9 mouse cellular contexts compared by ENCODE assay signal in the genomic region with DNA sequence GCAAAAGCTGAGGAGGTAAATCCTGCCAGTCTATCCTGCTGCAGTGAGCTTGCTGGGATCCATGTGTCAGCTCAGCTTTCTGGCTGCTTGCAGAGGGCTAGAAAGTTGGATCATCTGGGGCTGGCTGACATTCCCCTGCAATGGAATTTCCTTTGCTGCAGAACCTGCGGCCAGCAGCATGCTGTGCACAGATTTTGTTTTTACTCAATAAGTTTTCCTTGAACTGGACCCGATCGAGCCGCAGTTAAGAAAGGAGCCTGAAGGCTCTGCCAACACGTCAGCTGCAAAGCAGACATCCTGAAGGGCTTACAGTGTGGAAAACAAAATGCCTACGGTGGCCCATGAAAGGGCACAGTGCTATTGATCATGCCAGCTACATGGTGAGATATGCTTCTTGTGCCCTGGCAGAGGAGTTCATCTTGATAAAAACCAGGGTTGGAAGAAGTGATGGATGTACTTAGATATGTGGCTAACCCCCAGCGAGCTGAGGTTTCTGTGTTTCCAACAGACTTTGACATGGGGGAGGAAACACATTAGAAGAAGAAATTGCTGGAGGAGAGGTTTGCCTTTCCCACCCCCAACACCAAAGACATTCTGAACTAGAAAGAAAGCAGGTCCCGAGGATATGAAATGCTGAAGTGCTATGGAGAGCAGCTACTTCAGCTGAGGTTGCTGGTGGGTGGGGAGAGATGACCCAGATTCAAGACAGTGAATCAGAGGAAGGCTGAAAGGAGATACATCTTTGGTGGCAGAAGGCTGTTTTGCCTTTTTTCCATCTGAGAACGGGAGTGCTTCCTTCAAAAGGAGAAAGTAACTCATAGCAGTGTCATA.
DNase-seq lines count a peak whose midpoint lies in the region; ATAC-seq and TF ChIP-seq lines count a peak whose summit lies in the region.
"Had no signal": no experiment of that assay in that cellular context is flagged by ENCODE, and none has a peak within 500 bp of the region (broad histone marks: within the 10 kb centered on the region; RNA-seq: fewer than 3 reads in every experiment).

No protein-coding gene starts in this region.

- TF ChIP-seq CTCF in intestine, postnatal 0 days (IDR thresholded peaks at IDR 0.05; ENCODE audit: low read depth), result no peak

- 21% methylated on average over 9 of the region's 9 CpGs for WGBS in intestine, embryonic 14.5 days
- 54% methylated on average over 9 of the region's 9 CpGs for WGBS in intestine, postnatal 0 days
- 18% methylated on average over 9 of the region's 9 CpGs for WGBS in limb, embryonic 15.5 days

- H3K4me1 ChIP-seq in intestine, embryonic 14.5 days (replicated peaks; ENCODE audit: control insufficient read depth, insufficient read depth, low read length), result peaks cover 12% of the 10 kb centered on the region
- H3K4me1 ChIP-seq in intestine, postnatal 0 days (replicated peaks; ENCODE audit: control insufficient read depth, insufficient read depth, low read length), result no peaks in the 10 kb centered on the region
- peaks cover 24% of the 10 kb centered on the region for H3K4me1 ChIP-seq in limb, embryonic 15.5 days

- H3K36me3 ChIP-seq in intestine, embryonic 14.5 days (ENCODE audit: control insufficient read depth, insufficient read depth, low read length), result no peaks in the 10 kb centered on the region
- no peaks in the 10 kb centered on the region for H3K36me3 ChIP-seq in intestine, postnatal 0 days (ENCODE audit: control insufficient read depth, insufficient read depth)
- no peaks in the 10 kb centered on the region for H3K36me3 ChIP-seq in limb, embryonic 15.5 days

- peak; percentile 58 for DNase-seq in intestine, embryonic 14.5 days (ENCODE audit: low spot score)
- peak; percentile 43 for DNase-seq in adrenal gland, postnatal 10 days
- peak; percentile 83 for DNase-seq in fibroblast of lung, adult 2 months (ENCODE audit: low read depth)
- peak; percentile 24 to 34 for DNase-seq in heart, postnatal 36 days
- peak; percentile 74 for DNase-seq in telencephalon, adult 2 months (ENCODE audit: low read depth, low spot score)
- no peak for DNase-seq in thymus, postnatal 36 days

- peak overlapping the region; percentile 66 for H3K27ac ChIP-seq in intestine, embryonic 14.5 days (ENCODE audit: low read depth)
- no peak overlapping the region for H3K27ac ChIP-seq in intestine, postnatal 0 days (ENCODE audit: low read depth, low read length)
- peak overlapping the region; percentile 84 for H3K27ac ChIP-seq in limb, embryonic 15.5 days

- no peak overlapping the region for H3K9ac ChIP-seq in intestine, embryonic 14.5 days (ENCODE audit: low read length)
- H3K9ac ChIP-seq in intestine, postnatal 0 days (ENCODE audit: low read depth, low read length), result no peak overlapping the region
- H3K9ac ChIP-seq in limb, embryonic 15.5 days, result no peak overlapping the region

- ATAC-seq in intestine, embryonic 14.5 days (replicated peaks; ENCODE audit: low FRiP score, low TSS enrichment, low read depth), result peak; percentile 47; the same call in 1 of the 2 replicates
- ATAC-seq in intestine, postnatal 0 days, result no peak
- ATAC-seq in limb, embryonic 15.5 days (ENCODE audit: insufficient number of reproducible peaks, low FRiP score, low TSS enrichment, low read depth), result peak; percentile 36; the same call in 1 of the 2 replicates

- H3K4me3 ChIP-seq in intestine, embryonic 14.5 days (ENCODE audit: low read depth, low read length), result no peak overlapping the region
- H3K4me3 ChIP-seq in intestine, postnatal 0 days (ENCODE audit: low read depth, low read length), result no peak overlapping the region
- H3K4me3 ChIP-seq in limb, embryonic 15.5 days, result no peak overlapping the region

- no peak overlapping the region for H3K4me2 ChIP-seq in intestine, embryonic 14.5 days (ENCODE audit: low read length)
- H3K4me2 ChIP-seq in intestine, postnatal 0 days (replicated peaks; ENCODE audit: low read depth), result no peak overlapping the region
- peak overlapping the region; percentile 19; the same call in 1 of the 2 replicates for H3K4me2 ChIP-seq in limb, embryonic 15.5 days

- intact Hi-C loops in heart, postnatal 36 days (cut with DNase I), result no loop called here

- no peaks in the 10 kb centered on the region for H3K27me3 ChIP-seq in intestine, embryonic 14.5 days (replicated peaks; ENCODE audit: control insufficient read depth, insufficient read depth, low read length)
- no peaks in the 10 kb centered on the region for H3K27me3 ChIP-seq in intestine, postnatal 0 days (replicated peaks; ENCODE audit: control insufficient read depth, insufficient read depth, low read length)
- H3K27me3 ChIP-seq in limb, embryonic 15.5 days, result no peaks in the 10 kb centered on the region
- H3K27me3 ChIP-seq: CH12.LX had no signal

- H3K9me3 ChIP-seq in intestine, embryonic 14.5 days (ENCODE audit: control insufficient read depth, low read length), result no peaks in the 10 kb centered on the region
- no peaks in the 10 kb centered on the region for H3K9me3 ChIP-seq in intestine, postnatal 0 days (ENCODE audit: control insufficient read depth)
- H3K9me3 ChIP-seq in limb, embryonic 15.5 days, result no peaks in the 10 kb centered on the region

Comparison
In these comparisons a context has a peak if more than half of its experiments do, and no peak if none do; other contexts are left out.
1. DNase-seq: peak in intestine, embryonic 14.5 days (single experiment), adrenal gland, postnatal 10 days (single experiment), fibroblast of lung, adult 2 months (single experiment), heart, postnatal 36 days (2 of 2) and telencephalon, adult 2 months (single experiment); none in thymus, postnatal 36 days (0 of 2).